Mouse (Mus musculus): ENCODE data around the gene Dst.

The Dst gene

DNA sequence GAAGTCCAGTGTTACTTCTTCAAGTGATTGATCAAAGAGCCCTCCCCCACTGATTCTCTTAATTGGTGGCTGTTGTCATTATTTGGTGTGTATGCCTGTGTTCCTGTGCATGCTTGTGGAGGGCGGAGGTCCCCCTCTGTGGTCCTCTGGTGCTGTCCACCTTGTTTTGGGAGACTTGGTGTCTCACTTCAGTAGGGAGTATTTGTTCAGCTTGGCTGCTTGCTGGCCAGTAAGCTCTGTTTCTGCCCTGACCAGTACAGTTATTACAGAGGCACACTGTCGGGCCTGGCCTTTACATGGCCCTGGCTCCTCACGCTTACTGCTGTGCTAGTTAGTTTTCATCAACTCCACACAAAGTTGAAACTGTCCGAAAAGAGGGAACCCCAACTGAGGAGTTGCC, 109.3 kb downstream of the Dst start:
- no peak for DNase-seq (ENCODE audit: extremely low read depth, insufficient read length, low spot score)

DNA sequence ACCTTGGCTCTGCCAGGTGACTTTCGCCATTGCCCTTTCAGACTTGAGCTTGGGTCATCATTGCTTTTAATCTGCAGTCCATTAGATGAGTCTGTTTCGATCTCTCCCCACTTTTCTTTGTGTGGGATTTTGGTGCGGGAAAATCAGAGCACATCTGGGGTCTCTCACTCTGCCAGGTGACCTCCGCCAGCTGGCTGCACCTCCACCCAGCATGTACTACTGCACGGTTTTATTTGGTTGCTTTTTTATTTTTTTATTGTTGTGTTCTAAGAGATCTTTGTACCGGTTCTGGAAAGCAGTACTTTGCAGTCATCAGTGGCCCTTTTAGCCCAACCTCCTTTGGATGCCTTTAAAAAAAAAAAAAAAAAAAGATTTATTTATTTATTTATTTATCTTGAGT, 112.6 kb downstream of the Dst start:
- no peak for DNase-seq (ENCODE audit: extremely low read depth, insufficient read length, low spot score)

DNA sequence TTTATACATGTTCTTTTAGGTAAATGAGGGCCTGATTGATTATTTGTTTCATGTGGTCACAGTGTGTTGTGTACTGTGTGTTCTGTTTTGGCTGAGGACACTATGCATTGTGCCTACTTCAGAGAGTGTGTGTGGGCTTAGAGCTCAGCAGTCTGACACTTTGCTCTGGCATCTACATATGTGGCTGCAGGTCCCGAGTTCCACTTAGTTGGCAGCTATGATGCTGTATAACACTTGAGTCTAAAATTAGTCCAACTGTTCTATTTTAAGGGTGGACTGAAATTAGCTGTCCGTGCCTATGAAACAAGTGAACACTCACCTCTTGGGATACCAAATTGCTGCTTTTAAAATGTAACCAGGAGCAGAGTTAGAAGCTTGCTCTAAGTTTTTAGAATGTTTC, 113.5 kb downstream of the Dst start:
- no peak for DNase-seq (ENCODE audit: extremely low read depth, insufficient read length, low spot score)

DNA sequence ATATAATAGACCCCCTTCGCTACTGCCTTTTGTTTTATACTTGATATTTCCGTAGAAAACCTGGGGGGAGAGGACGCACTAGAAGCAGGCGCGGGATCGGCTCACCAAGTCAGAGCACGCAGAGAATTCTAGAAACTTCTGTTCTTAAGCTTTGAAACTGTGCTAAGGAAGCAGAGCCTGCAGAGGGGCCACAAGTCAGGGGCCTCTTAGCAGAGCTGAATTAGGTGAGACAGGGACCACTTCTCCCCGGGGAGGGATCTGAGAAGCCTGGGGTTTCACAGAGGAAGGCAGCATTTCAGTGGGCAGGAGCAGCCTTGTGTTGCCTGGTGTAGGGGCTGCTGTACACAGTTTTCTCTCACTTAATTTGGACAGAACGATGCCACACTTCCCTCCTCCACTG, 115.1 kb downstream of the Dst start:
- DNase-seq (ENCODE audit: extremely low read depth, insufficient read length, low spot score), result no peak

DNA sequence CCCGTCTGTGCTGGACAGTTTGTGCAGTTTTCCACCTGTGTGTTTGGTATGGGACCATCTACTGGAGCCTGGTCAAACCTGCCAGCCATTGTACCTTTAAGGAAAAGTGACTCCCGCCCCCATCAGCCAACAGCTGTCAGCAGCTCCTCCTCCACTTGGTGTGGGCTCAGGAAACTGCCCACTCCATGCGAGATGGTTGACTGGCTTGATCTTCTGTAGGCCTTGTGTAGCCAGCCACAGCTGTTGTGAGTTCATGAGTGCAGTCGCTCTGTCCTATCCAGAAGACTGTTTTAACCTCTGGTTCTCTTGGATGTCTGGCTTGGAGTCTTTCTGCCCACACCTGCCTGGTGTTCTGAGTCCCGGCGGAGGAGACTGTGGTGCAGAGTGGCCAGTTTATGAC, 117.9 kb downstream of the Dst start:
- no peak for DNase-seq (ENCODE audit: extremely low read depth, insufficient read length, low spot score)

DNA sequence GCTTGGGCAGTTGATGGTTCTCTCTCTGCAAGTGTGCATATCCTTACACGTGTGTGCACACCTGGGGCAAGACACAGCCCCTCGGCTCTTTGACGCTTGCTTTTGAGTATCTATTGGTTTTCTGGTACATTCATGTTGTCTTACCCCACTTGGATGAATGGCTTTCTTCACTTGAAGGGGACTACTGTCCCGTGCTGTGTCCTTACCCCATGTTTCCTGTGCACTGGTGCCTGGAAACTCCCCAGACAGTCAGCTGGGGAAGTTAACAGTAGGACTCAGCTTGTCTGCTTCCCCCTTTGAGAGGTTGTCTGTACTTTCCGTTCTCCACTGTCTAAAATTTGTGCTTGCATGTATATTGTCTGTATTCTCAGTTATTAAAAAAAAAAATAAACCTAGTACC, 120.7 kb downstream of the Dst start:
- no peak for DNase-seq (ENCODE audit: extremely low read depth, insufficient read length, low spot score)

DNA sequence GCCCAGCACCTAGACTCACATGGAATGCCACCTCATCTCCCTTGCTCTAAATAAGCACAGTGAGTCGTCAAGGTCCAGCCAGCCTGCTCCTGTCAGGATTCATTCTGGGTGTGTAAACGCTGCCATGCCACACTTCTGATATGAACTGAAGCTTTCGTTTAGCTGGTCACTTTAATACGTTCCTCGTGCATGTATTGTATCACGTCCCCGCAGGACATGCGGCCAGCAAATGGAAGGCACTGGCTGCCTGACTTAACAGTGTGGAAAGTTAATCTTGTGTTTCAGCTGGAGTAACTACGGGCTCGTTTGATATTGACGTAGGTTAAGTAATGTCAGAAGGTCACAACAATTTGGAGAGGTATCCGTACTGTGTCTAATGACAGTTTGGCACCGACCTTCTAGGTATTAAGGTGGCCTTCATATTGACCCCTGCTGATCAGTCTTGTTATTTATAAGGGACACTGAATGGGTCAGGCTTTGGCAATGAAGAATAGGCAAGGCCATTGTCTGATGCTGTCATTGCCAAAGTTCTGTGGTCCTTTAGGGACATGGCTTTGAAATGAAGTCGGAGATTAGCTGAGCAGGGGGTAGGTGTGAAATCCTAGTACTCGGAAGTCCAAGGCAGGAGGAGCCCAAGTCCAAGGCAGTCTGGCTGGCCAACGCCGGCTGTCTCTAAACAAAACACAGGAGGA, 122.5 kb downstream of the Dst start:
- DNase-seq (ENCODE audit: extremely low read depth, insufficient read length, low spot score), result no peak

DNA sequence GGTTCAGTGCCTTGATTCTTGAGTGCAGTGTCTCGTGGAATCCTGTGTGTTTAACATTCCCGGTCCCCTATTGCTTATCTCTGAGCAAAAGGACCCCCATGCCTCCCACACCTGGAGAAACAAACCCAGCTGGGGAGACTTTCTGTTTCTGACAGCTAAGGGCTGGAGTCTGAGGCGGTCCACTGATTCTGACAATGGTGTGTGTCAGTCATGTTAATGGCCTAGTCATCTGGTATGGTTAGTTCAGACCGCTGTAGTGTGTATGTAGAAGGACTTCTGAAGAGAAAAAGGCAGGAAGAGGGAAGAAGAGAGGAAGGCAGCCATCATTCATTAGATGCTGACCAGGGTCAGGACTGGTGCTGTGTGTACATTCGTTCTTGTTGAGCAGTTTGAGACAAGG, 125.0 kb downstream of the Dst start:
- no peak for DNase-seq (ENCODE audit: extremely low read depth, insufficient read length, low spot score)

DNA sequence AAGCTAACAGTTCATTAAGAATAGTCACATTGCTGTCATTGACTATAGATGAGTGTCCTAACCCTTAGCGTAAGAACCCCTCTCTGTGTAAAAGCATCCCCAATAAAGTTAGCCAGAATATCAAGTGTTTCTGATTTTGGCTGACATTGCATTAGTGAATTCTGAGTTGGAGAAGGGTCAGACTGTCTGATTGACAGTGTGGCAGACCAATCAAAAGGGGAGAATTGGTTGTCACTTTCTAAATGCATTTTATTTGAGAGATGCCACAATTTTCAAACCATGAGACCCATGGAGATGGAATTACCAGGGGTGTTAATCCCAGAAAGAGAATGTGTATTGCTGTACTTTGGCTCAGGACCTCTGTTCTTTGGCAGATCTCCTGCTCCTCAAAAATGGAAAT, 125.5 kb downstream of the Dst start:
- DNase-seq (ENCODE audit: extremely low read depth, insufficient read length, low spot score), result no peak

DNA sequence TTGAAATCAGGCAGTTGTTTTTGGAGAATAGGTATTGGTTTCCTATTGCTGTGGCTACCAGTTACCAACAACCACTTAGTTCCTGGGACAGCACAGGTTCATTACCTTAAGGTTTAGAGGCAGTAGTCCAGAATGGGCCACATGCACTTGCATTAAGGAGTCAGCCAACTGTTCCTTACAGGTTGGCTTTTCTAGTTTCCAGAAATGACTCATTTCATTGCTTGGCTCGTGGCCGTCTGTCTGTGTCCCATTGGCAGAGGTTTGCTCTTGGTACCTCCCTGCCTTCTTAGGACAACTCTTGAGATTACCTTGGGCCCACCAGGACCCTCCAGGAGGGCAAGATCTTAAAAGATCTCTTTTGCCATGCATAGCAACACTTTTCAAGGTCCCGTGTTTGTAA, 125.9 kb downstream of the Dst start:
- DNase-seq (ENCODE audit: extremely low read depth, insufficient read length, low spot score), result no peak

DNA sequence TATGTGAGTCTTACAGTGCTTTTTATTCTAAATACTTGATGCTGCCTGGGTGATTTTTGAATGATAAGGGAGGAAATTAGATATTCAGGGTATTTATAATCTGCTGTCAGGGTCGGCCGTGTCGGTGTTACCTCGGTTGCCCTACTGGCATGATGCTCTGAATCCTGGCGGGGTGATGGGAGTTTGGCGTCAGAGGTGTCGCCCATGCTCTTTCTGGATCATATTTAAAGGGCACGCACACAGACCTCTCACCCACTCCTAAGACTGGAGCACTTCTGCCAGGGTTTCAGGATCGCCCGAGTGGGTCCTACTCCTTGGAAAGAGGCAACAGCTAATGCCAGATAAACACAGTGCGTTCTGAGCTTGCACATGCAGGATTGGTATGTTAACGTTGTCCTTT, 128.1 kb downstream of the Dst start:
- no peak for DNase-seq (ENCODE audit: extremely low read depth, insufficient read length, low spot score)

DNA sequence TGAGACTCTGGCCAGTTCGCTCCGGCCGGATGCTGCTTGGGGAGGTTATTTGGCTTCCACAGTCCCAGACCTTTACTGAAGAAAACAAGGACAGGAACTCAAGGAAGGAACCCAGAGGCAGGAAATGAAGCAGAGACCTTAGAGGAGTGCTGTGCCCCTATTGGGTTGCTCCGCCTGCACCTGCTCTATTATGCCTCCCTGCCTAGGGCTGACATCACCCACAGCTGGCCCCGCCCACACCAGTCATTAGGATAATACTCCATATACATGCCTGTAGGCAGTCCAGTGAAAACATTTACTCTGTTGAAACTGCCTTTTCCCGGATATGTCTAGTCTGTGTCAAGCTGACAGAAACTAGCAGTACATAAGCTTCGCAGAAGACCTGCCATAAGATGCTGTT, 130.5 kb downstream of the Dst start:
- no peak for DNase-seq (ENCODE audit: extremely low read depth, insufficient read length, low spot score)

DNA sequence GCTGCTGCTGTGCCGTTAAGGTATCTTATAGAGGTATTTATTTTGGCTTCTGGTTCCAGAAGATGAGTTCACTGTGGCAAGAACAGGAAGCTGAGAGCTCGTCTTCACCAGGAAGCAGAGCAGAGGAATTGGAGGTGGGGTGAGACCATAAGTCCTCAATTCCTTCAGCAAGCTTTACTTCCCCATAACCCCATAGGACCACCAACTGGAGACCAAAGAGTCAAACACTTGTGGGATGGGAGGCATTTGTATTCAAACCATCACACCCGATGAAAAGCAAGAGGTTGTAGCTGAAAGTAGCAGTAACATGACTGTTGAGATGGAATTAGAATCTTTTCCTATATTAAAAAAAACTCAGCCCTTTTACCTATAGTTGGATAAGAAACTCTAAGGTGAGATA, 132.0 kb downstream of the Dst start:
- DNase-seq (ENCODE audit: extremely low read depth, insufficient read length, low spot score), result no peak

DNA sequence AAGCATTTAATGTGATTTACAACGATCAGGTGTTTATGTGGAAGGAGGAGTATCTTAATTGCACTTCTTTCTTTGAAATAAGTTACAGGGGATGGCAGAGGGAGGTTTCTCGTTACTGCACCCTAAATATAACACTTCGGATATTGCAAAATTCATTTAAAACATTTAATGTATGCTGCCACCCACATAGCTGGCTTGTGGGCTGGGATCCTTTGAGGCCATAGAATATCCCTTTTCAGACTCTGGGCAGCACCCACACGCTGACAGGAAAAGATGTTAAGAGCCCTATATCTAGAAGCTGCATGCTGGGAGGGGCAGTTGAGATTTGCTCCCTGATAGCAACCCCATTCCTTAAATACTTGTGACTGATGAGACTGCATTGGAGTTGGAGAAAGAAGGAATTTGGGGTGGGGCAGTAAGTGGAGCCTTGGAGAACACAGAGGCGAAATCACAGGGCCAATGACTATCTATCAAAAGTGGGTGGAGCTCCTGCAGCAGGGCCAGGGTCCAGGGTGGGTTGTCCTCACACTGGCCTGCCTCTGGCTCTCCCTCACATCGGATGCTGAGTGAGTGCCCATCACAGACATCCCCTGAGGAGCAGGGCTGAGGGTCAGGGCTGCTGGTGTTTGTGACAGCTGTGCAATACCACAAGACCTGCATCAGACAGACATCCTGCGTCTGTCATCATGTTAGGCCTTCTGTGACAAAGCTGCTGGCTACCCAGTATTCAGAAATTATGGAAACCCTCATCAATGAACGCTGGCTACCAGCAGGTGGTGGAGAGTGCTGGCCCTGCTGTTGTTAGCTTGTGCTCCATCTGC, 133.1 kb downstream of the Dst start:
- peak; percentile 72 for DNase-seq (ENCODE audit: extremely low read depth, insufficient read length, low spot score)

DNA sequence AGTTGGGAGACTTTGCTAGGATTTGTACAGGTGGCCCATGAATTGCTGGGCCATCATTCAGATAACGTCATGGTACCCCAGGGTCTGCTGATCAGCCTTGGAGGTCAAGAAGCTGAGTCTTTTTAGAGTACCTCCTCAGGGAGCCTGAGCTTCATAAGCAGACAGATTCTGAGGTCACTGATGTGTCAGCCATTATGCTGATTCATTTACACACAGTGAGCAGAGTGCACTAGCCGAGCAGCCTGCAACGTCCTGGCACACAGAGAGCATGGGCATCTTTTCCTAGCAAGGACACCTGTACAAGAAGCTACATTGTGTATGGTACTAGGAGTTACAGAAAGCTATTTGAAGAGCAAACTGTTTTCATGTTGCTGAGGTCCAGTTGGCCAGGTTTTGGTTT, 134.3 kb downstream of the Dst start:
- peak; percentile 25 for DNase-seq (ENCODE audit: extremely low read depth, insufficient read length, low spot score)

DNA sequence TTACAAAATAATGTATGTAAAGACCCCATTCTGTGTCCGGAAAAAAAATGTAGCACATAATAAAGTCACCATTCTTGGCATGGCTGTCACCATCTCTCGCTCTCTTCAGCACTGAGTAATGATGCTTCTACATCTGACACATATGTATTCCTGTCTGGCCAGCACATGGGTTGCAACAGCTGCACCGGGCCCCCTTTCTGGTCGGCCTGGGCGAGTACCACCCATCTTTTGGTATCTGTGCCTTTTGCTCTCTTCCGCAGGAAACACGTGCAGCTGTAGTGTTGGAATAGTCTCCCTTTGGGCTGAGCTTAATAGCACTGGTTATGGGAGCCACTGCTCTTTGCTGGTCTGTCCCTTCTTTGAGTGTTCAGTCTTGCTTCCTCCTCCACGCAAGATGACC, 135.3 kb downstream of the Dst start:
- peak; percentile 39 for DNase-seq (ENCODE audit: extremely low read depth, insufficient read length, low spot score)

DNA sequence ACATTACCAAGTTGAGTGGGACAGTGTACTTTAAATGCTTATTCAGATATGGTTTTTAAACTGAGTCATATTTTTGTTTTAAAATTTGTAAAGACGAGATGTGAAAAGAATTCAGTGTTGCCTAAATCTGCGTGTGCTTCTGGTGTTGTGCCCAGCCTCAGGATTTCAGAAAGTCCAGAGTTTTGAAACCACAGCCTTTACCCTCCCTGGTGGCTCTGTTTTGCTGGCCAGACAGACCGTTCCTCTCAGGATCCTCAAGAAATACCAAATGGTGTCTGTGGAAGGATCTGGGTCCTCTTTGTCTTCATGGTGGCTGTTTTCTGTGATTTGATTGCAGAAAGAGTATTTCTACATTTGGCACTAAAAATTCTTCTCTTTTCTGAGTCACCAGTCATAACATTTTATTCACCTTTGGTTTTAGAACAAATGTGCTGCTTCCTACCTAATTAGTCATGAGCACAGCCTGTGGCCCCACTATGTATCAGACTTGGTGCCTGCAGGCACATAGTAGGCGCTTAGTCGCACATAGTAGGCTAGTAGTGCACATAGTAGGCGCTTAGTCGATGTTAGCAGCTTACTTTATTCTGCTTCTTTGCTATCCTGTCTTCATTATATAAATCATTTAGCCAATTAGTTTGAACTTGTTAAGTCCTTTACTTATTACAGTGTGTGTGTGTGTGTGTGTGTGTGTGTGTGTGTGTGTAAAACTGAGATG, 136.0 kb downstream of the Dst start:
- peak; percentile 64 for DNase-seq (ENCODE audit: extremely low read depth, insufficient read length, low spot score)

DNA sequence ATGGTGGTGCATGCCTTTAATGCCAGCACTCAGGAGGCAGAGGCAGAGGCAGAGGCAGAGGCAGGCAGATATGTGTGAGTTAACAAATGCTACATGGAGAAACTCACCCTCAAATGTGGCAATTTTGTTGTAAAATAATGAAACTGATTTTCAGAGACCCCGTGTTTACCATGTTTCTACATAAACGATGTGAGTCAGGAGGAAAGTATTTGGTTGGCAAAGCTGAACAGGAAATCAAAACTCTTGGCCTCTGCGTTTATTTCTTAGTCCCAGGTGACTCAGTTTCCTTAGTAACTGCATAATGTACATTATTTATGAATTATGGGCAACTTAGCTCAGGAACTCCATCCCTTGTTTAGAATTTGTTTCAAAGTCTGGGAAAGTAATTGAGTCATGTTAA, 136.7 kb downstream of the Dst start:
- DNase-seq (ENCODE audit: extremely low read depth, insufficient read length, low spot score), result peak; percentile 71

DNA sequence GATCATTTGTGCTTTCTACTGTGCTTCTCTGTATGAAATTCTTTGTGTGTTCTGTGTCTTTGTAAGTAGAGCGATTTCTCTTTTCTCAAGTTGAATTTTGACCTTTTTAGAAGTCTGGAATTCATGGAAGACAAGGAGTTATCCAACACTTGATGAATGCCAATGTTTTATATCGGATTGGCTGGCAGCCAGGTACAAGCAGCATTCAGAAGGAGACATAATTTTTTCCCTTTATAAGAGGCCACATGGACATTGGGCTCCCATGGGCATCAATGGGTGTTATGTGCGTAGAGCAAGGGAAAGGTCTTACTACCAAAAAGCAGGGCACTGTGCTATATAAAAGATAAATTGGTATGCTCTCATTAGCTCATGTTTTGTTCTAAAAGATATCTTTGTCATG, 139.3 kb downstream of the Dst start:
- no peak for DNase-seq (ENCODE audit: extremely low read depth, insufficient read length, low spot score)

DNA sequence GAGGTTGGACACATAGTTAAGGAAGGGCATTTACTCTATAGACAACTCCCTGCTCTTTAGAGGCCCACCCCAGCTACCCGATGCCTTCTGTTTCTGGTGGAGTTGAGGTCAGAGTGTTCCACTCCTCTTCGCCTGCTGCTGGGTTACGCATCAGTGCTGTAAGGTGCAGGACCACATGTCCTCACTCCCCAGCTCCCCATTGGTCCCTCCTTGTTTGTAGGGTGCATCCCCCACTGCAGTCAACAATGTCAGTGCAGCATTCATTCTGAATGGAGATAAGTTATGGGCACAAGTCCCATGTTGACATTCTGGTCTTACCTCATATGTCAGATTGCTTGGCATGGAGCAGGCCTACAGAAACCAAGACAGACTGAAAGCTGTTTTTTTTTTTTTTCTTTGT, 143.2 kb downstream of the Dst start:
- no peak for DNase-seq (ENCODE audit: extremely low read depth, insufficient read length, low spot score)

DNA sequence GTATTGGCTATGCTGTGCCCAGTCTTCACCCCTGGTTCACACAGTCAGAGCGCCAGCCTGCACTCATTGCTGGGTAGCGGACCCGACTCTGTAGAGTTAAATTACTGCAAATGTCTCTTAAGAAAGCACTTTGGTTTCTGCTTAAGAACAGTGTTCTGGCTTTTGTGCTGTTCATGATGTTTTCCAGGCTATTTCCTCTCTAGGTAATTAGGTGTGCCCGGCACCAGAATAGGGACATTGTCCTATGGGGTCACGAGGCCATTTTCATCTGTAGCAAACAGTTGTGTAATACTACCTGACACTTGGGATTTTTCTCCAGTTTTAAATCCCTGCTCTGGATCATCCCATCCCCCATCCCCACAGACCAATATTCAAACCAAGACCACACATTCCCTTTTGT, 144.4 kb downstream of the Dst start:
- no peak for DNase-seq (ENCODE audit: extremely low read depth, insufficient read length, low spot score)

DNA sequence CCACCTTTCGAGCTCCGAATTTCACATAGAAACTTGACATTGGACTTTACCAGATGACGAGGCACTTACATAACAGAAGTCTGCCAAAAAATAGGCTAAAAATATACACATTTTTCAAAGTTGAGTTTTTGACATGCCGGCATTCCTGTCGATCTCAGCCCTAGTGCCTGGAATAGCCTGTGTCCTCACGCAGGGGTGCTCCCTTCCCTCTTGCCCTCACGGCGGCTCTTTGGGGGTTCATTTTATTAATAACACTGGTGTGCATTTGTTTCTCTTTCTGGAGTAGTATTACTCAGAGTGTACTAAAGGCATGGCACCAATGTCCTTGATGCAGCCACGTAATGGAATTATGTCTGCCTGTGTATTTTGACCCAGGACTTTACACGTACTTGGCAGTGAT, 146.9 kb downstream of the Dst start:
- DNase-seq (ENCODE audit: extremely low read depth, insufficient read length, low spot score), result no peak
